ENCODE assay signal across 26 mouse cellular contexts in the genomic region with DNA sequence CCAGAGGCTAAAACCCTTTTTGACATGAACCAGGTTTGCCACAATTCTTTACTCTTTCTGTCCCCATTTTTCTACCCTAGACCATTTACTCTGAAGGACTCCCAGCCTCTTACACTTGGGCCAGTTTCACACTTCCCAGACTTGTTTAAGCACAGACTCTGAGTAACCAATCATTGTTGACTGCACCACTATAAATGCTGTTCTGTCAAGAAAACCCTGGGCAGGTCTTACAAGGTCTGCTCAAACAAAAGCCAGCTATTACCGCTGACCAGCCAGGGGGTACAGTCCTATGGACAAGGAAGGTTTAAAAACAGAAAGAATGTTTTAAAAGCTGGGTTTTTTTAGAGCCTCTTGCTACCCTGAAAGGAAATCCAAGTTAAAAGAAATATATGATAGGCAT.
DNase-seq lines count a peak whose midpoint lies in the region; ATAC-seq and TF ChIP-seq lines count a peak whose summit lies in the region.
"Had no signal": no experiment of that assay in that cellular context is flagged by ENCODE, and none has a peak within 500 bp of the region (broad histone marks: within the 10 kb centered on the region; RNA-seq: fewer than 3 reads in every experiment).

No protein-coding gene starts in this region.

- H3K9me3 ChIP-seq in lung, embryonic 15.5 days, result no peaks in the 10 kb centered on the region
- no peaks in the 10 kb centered on the region for H3K9me3 ChIP-seq in CH12.LX (replicated peaks; ENCODE audit: low read length)
- H3K9me3 ChIP-seq: limb, embryonic 12.5 days; neural tube, embryonic 13.5 days had no signal

- dilution Hi-C loops in CH12.LX (cut with MboI; ENCODE audit: extremely low pct_ligation_motif_present, extremely low pct_unique_long_range_greater_than_20kb, low sequenced_read_pairs), result no loop called here

- peak overlapping the region; percentile 74 for H3K27ac ChIP-seq in lung, embryonic 15.5 days
- H3K27ac ChIP-seq in CH12.LX (ENCODE audit: insufficient read depth, low read depth), result peak overlapping the region; percentile 58; the same call in 1 of the 2 replicates
- peak overlapping the region; percentile 49; the same call in 1 of the 2 replicates for H3K27ac ChIP-seq in embryonic fibroblast, embryonic 13.5 days (ENCODE audit: insufficient read depth, low read length)
- H3K27ac ChIP-seq: gastrocnemius, adult 2 months; hindbrain, postnatal 0 days; kidney, postnatal 0 days; limb, embryonic 12.5 days; neural tube, embryonic 13.5 days had no signal

- TF ChIP-seq CTCF in lung, adult 2 months (IDR thresholded peaks at IDR 0.05; ENCODE audit: insufficient read depth, low read length), result no peak
- TF ChIP-seq CTCF in CH12.LX (conservative IDR thresholded peaks at IDR 0.05 in 1 of 2, IDR thresholded peaks at IDR 0.05 in 1 of 2; ENCODE audit: low read depth in 2 of 2, low read length in 2 of 2), result no peak
- no peak for TF ChIP-seq CTCF in embryonic fibroblast, embryonic 13.5 days (IDR thresholded peaks at IDR 0.05; ENCODE audit: borderline replicate concordance, insufficient read depth, low read length)

- H3K27me3 ChIP-seq in lung, embryonic 15.5 days, result no peaks in the 10 kb centered on the region
- H3K27me3 ChIP-seq in CH12.LX (replicated peaks), result no peaks in the 10 kb centered on the region
- H3K27me3 ChIP-seq: limb, embryonic 12.5 days; neural tube, embryonic 13.5 days had no signal

- H3K9ac ChIP-seq in lung, embryonic 15.5 days, result no peak overlapping the region
- peak overlapping the region; percentile 69 for H3K9ac ChIP-seq in CH12.LX (ENCODE audit: insufficient read depth, low read depth)
- H3K9ac ChIP-seq: limb, embryonic 12.5 days; liver, postnatal 0 days; neural tube, embryonic 13.5 days had no signal

- peaks cover 26% of the 10 kb centered on the region for H3K4me1 ChIP-seq in lung, embryonic 15.5 days
- peaks cover 6% of the 10 kb centered on the region for H3K4me1 ChIP-seq in lung, adult 2 months (ENCODE audit: control insufficient read depth, insufficient read depth, low read length)
- peaks cover 21 to 54% of the 10 kb centered on the region in 2 experiments for H3K4me1 ChIP-seq in CH12.LX (ENCODE audit: control insufficient read depth in 1 of 2, insufficient read depth in 2 of 2)
- H3K4me1 ChIP-seq in embryonic fibroblast, embryonic 13.5 days (ENCODE audit: control insufficient read depth, insufficient read depth, low read length), result peaks cover 12% of the 10 kb centered on the region
- H3K4me1 ChIP-seq: neural tube, embryonic 13.5 days had no signal

- TF ChIP-seq POLR2A in lung, adult 2 months (IDR thresholded peaks at IDR 0.05; ENCODE audit: borderline replicate concordance, extremely low read depth, low read depth, low read length), result no peak
- TF ChIP-seq POLR2A in CH12.LX (IDR thresholded peaks at IDR 0.05; ENCODE audit: low read depth, low read length), result no peak
- no peak for TF ChIP-seq POLR2A in embryonic fibroblast, embryonic 13.5 days (IDR thresholded peaks at IDR 0.05; ENCODE audit: low read depth, low read length)

- DNase-seq in heart, adult 11 months, result peak; percentile 78
- DNase-seq in heart, postnatal 4 days, result no peak
- DNase-seq in lung, adult 2 months, result no peak
- peak; percentile 11 for DNase-seq in CH12.LX (ENCODE audit: extremely low read depth)
- no peak for DNase-seq in right cerebral cortex, adult 2 months (ENCODE audit: low spot score in 2 of 2)
- no peak for DNase-seq in urinary bladder, postnatal 36 days (ENCODE audit: low spot score in 2 of 2)
- DNase-seq: adrenal gland, postnatal 25 days; cerebellum, adult 11 months; cerebellum, adult 9-11 months; gastrocnemius, adult 2 months; heart, postnatal 10 days; kidney, adult 11 months; liver, postnatal 0 days; thymus, postnatal 25 days had no signal

- no peak for TF ChIP-seq EP300 in CH12.LX (IDR thresholded peaks at IDR 0.05; ENCODE audit: low read length)

- ATAC-seq in lung, embryonic 15.5 days (ENCODE audit: borderline replicate concordance, extremely low read depth, low FRiP score, low TSS enrichment), result no peak
- ATAC-seq: CD4-positive, CD25-positive, alpha-beta regulatory T cell, adult 4 months; forebrain, embryonic 14.5 days; hindbrain, postnatal 0 days; midbrain, embryonic 16.5 days had no signal

- 57% methylated on average over 1 of the region's 1 CpGs for WGBS in lung, embryonic 15.5 days
- 67% methylated on average over 1 of the region's 1 CpGs for WGBS in lung, adult 2 months

- no peak for TF ChIP-seq RAD21 in CH12.LX (IDR thresholded peaks at IDR 0.05; ENCODE audit: low read depth, low read length)

- no peak overlapping the region for H3K4me3 ChIP-seq in lung, embryonic 15.5 days
- H3K4me3 ChIP-seq in lung, adult 2 months (replicated peaks; ENCODE audit: extremely low read depth, low read depth, low read length), result no peak overlapping the region
- no peak overlapping the region for H3K4me3 ChIP-seq in CH12.LX (replicated peaks in 1 of 3; ENCODE audit: low read depth in 2 of 3, low read length in 2 of 3, poor library complexity in 1 of 3)
- H3K4me3 ChIP-seq in embryonic fibroblast, embryonic 13.5 days (ENCODE audit: insufficient read depth, low read length), result no peak overlapping the region
- H3K4me3 ChIP-seq: gastrocnemius, adult 2 months; limb, embryonic 12.5 days; myocyte; neural tube, embryonic 13.5 days had no signal

- H3K79me2 ChIP-seq in CH12.LX (replicated peaks; ENCODE audit: control insufficient read depth, extremely low read depth, insufficient read depth, poor library complexity, severe bottlenecking), result no peaks in the 10 kb centered on the region

- no peaks in the 10 kb centered on the region for H3K36me3 ChIP-seq in lung, embryonic 15.5 days
- no peaks in the 10 kb centered on the region for H3K36me3 ChIP-seq in CH12.LX (replicated peaks in 1 of 2; ENCODE audit: control insufficient read depth in 1 of 2, insufficient read depth in 1 of 2, low read length in 1 of 2)
- H3K36me3 ChIP-seq: limb, embryonic 12.5 days; neural tube, embryonic 13.5 days had no signal

- H3K4me2 ChIP-seq in lung, embryonic 15.5 days, result no peak overlapping the region
- peak overlapping the region; percentile 82 for H3K4me2 ChIP-seq in CH12.LX (ENCODE audit: insufficient read depth, low read depth, poor library complexity, severe bottlenecking)
- H3K4me2 ChIP-seq: heart, embryonic 11.5 days; limb, embryonic 12.5 days; liver, embryonic 11.5 days; neural tube, embryonic 13.5 days had no signal

- in situ Hi-C loops in CH12.LX (cut with MboI; ENCODE audit: low pct_ligation_motif_present, low pct_unique_long_range_greater_than_20kb, low sequenced_read_pairs), result loop anchor here (25.0 kb wide), 2 partner anchors 226 to 551 kb away; no protein-coding TSS in a partner anchor

TF ChIP-seq in CH12.LX, 34 proteins besides CTCF, POLR2A, EP300 and RAD21:
- no peak for TF ChIP-seq MEF2A (IDR thresholded peaks at IDR 0.05; ENCODE audit: borderline replicate concordance, low read depth, low read length)
- no peak for TF ChIP-seq ZNF384 (IDR thresholded peaks at IDR 0.05; ENCODE audit: low read depth, low read length)
- TF ChIP-seq GABPA (IDR thresholded peaks at IDR 0.05; ENCODE audit: insufficient replicate concordance, low read depth, low read length), result no peak
- no peak for TF ChIP-seq MXI1 (IDR thresholded peaks at IDR 0.05; ENCODE audit: low read depth, low read length)
- no peak for TF ChIP-seq MAX (IDR thresholded peaks at IDR 0.05; ENCODE audit: low read length)
- no peak for TF ChIP-seq SIN3A (IDR thresholded peaks at IDR 0.05; ENCODE audit: low read length)
- TF ChIP-seq E2F4 (IDR thresholded peaks at IDR 0.05; ENCODE audit: insufficient replicate concordance, low read depth, low read length), result no peak
- no peak for TF ChIP-seq USF1 (IDR thresholded peaks at IDR 0.05; ENCODE audit: low read depth, low read length)
- no peak for TF ChIP-seq HCFC1 (IDR thresholded peaks at IDR 0.05; ENCODE audit: low read depth, low read length)
- TF ChIP-seq NRF1 (IDR thresholded peaks at IDR 0.05; ENCODE audit: low read depth, low read length), result no peak
- no peak for TF ChIP-seq KAT2A (IDR thresholded peaks at IDR 0.05; ENCODE audit: insufficient replicate concordance, low read length)
- no peak for TF ChIP-seq JUND (conservative IDR thresholded peaks at IDR 0.05; ENCODE audit: low read depth, low read length)
- no peak for TF ChIP-seq PAX5 (IDR thresholded peaks at IDR 0.05; ENCODE audit: low read length)
- no peak for TF ChIP-seq MAZ (IDR thresholded peaks at IDR 0.05; ENCODE audit: low read depth, low read length)
- TF ChIP-seq UBTF (IDR thresholded peaks at IDR 0.05; ENCODE audit: low read depth, low read length), result no peak

Comparison
In these comparisons a context has a peak if more than half of its experiments do, and no peak if none do; other contexts are left out.
1. DNase-seq: peak in heart, adult 11 months (single experiment) and CH12.LX (single experiment); none in heart, postnatal 4 days (single experiment), lung, adult 2 months (single experiment), right cerebral cortex, adult 2 months (0 of 2) and urinary bladder, postnatal 36 days (0 of 2).
2. Peak in every context shown above with its lines, with median percentiles within 50 percentile points of each other: H3K27ac ChIP-seq.